ENCODE assay signal across 14 mouse cellular contexts in the genomic region with DNA sequence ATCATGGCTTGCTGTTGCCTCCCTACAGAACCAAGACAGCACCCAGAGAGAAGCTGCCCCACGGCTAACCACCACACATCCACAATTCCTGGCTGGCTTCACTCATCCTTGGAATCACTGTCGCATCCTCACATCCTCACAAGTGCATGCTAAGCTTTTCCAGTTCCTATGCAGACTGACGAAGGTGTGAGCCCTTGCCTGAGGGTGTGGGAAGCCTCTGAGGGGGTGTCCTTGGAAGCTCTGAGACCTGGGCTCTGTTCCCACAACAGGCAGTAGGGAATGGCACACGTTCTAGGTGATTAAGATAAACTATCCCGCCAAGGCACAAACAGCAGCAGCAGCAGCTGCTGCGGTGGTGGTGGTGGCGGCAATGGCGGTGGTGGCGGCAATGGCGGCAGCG.
A peak's percentile ranks its signal among the peaks of the same experiment; 100 is the strongest.
DNase-seq lines count a peak whose midpoint lies in the region.
"Had no signal": no experiment of that assay in that cellular context is flagged by ENCODE, and none has a peak within 500 bp of the region (broad histone marks: within the 10 kb centered on the region; RNA-seq: fewer than 3 reads in every experiment).

No protein-coding gene starts in this region.

- DNase-seq in frontal cortex, postnatal 36 days (ENCODE audit: low spot score in 2 of 2): peak; percentile 27 to 45
- DNase-seq in frontal cortex, postnatal 14 days (ENCODE audit: low spot score in 2 of 2): no peak
- DNase-seq in left cerebral cortex, adult 18-20 months (ENCODE audit: low spot score in 2 of 2): peak; percentile 13 to 32
- no peak for DNase-seq in left cerebral cortex, adult 11 months (ENCODE audit: low spot score)
- peak; percentile 7 for DNase-seq in ES-CJ7 (ENCODE audit: low read depth, low spot score)
- DNase-seq in telencephalon, adult 2 months (ENCODE audit: low read depth, low spot score): peak; percentile 45
- DNase-seq in cerebellum, adult 11 months: no peak
- DNase-seq: adrenal gland, postnatal 10 days; cerebellum, adult 2 months; cerebellum, postnatal 10 days; forebrain, postnatal 0 days; gastrocnemius, postnatal 36 days; heart, adult 18-20 months; heart, postnatal 14 days had no signal

Comparison
In these comparisons a context has a peak if more than half of its experiments do, and no peak if none do; other contexts are left out.
1. DNase-seq: peak in frontal cortex, postnatal 36 days (2 of 2), left cerebral cortex, adult 18-20 months (2 of 2), ES-CJ7 (single experiment) and telencephalon, adult 2 months (single experiment); none in frontal cortex, postnatal 14 days (0 of 2), left cerebral cortex, adult 11 months (single experiment) and cerebellum, adult 11 months (single experiment).